Mouse (Mus musculus): ENCODE data around the gene Sgf29. TPM values are rescaled to one million over a fixed set of nuclear protein-coding genes. Genes with fewer than 3 reads are reported as not detected.

Gene Sgf29
- polyA plus RNA-seq, 1 experiment from 2014 or later, result 57.5 TPM

DNA sequence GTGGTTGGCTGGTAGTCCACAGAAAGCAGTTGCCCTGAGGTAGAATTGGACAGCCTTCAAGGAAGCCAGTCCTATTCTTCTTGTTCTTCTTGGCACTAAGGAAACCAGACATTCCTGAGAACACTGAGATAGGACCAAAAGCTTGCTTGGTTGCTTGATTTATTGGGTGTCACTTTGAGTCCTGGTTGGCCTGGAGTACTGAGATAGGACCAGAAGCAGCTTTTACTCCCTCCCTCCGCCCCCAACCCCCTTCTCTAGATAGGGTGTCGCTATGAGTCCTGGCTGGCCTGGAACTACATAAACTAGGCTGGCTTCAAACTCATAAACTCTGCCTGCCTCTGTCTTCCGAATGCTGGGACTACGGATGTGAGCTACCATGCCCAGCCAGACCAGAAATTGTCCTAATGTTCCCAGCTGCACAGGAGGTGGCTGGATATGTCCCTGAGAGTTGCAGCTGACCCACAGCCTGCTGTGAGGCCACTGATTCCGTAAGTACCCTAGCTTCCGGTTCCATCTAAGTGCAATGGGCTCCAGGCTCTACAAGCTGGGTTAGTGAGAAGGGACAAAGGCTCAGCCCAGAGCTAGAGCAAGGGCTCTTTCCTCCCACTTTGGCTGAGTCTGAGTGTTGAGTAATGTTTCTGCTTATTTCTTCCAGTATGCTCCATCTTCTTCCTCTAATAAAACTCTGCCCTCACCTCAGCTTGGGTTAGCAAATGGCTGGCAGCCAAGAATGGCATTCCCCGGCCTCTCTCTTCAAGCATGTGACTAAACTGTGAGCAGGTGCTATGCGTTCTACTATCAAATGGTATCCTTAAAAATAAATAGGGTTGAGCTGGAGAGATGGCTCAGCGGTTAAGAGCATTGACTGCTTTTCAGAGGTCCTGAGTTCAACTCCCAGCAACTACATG lies 27.4 kb upstream of the Sgf29 start:
- H3K9me3 ChIP-seq (ENCODE audit: control insufficient read depth, low read length), result no peaks in the 10 kb centered on the region

DNA sequence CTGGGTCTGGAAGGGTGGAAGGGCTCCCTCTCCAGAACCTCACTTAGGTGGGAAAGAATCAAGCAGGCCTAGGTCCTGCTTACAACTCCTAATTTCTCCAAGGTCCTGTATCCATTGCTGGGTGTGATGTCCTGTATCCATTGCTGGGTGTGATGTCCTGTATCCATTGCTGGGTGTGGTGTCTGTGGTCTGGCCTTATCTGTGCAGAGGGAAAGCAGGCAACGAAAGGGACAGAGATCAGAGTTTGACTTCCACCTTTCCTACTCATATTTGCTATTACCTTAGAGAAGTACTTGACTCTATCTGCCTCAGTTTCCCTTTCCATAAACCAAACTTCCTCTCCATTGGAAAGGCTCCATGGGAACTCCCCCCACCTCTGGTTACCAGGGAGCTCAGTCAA lies 25.7 kb upstream of the Sgf29 start:
- H3K4me1 ChIP-seq (replicated peaks; ENCODE audit: control insufficient read depth, insufficient read depth, low read length), result no peaks in the 10 kb centered on the region
- H3K9me3 ChIP-seq (ENCODE audit: control insufficient read depth, low read length), result no peaks in the 10 kb centered on the region
- H3K4me2 ChIP-seq (ENCODE audit: low read length), result no peak overlapping the region
- WGBS, result 90% methylated on average over 1 of the region's 1 CpGs
- H3K27ac ChIP-seq (ENCODE audit: low read length), result no peak overlapping the region
- no peaks in the 10 kb centered on the region for H3K27me3 ChIP-seq (replicated peaks; ENCODE audit: control insufficient read depth, insufficient read depth, low read length)
- no peak overlapping the region for H3K9ac ChIP-seq (replicated peaks; ENCODE audit: low read depth, low read length)
- no peak for ATAC-seq
- H3K4me3 ChIP-seq (replicated peaks; ENCODE audit: low read length), result no peak overlapping the region
- no peaks in the 10 kb centered on the region for H3K36me3 ChIP-seq (ENCODE audit: control insufficient read depth, insufficient read depth)

More for the DNA sequence above, 27.4 kb upstream of the Sgf29 start:
- no peak overlapping the region for H3K9ac ChIP-seq (replicated peaks; ENCODE audit: low read depth, low read length)
- H3K27ac ChIP-seq (ENCODE audit: low read length), result no peak overlapping the region
- no peaks in the 10 kb centered on the region for H3K36me3 ChIP-seq (ENCODE audit: control insufficient read depth, insufficient read depth)
- no peak for ATAC-seq
- WGBS, result 87% methylated on average over 9 of the region's 9 CpGs
- H3K4me3 ChIP-seq (replicated peaks; ENCODE audit: low read length), result no peak overlapping the region
- no peaks in the 10 kb centered on the region for H3K27me3 ChIP-seq (replicated peaks; ENCODE audit: control insufficient read depth, insufficient read depth, low read length)
- no peak overlapping the region for H3K4me2 ChIP-seq (ENCODE audit: low read length)
- H3K4me1 ChIP-seq (replicated peaks; ENCODE audit: control insufficient read depth, insufficient read depth, low read length), result no peaks in the 10 kb centered on the region

DNA sequence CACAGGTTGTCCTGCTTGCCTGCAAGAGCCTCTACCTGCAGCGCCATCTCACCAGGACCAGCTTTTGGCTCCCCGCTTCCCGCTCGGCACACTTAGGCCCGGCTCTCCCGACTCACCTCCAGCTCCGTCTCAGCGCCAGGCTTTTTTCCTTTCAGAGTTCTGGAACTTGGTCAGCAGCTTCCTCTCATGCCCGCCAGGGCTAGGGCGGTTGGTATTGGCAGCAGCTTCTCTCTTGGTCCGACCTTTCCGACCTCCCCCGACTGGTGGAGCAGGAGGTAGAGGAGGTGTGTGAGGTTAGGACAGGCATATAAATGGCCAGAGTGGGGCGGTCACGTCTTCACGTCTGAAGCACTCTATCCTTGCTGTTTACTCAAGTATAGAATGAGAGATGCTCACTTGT lies 24.3 kb upstream of the Sgf29 start:
- Histone ChIP-seq H3K9ac (replicated peaks; ENCODE audit: low read depth, low read length) (no peak overlapping the region), H3K36me3 (ENCODE audit: control insufficient read depth, insufficient read depth) (no peaks in the 10 kb centered on the region), H3K9me3 (ENCODE audit: control insufficient read depth, low read length) (no peaks in the 10 kb centered on the region), H3K27me3 (replicated peaks; ENCODE audit: control insufficient read depth, insufficient read depth, low read length) (no peaks in the 10 kb centered on the region), H3K27ac (ENCODE audit: low read length) (no peak overlapping the region), H3K4me1 (replicated peaks; ENCODE audit: control insufficient read depth, insufficient read depth, low read length) (no peaks in the 10 kb centered on the region), H3K4me3 (replicated peaks; ENCODE audit: low read length) (no peak overlapping the region), H3K4me2 (ENCODE audit: low read length) (no peak overlapping the region)
- ATAC-seq, result no peak
- 73% methylated on average over 16 of the region's 16 CpGs for WGBS

DNA sequence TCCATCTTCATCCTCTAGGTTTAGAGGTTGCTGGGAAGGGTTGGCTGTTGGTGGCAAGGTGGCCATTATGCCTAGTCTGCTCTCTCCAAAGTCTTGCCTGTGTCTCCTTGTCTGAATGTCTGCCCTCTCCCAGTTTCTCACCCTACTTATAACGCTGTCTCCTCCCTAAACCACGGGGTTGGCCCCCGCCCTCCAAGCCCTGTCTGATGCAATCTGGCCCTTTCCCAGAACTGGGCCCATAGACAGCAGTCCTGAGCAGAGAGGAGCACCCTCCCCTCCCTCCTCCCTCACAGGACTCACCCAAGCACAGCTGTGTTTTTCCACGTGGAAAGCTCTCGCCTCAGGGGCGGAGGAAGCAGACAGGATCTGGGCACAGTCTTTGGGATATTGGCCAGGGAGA lies 23.7 kb upstream of the Sgf29 start:
- no peaks in the 10 kb centered on the region for H3K9me3 ChIP-seq (ENCODE audit: control insufficient read depth, low read length)
- H3K4me2 ChIP-seq (ENCODE audit: low read length), result no peak overlapping the region
- H3K27ac ChIP-seq (ENCODE audit: low read length), result no peak overlapping the region
- H3K9ac ChIP-seq (replicated peaks; ENCODE audit: low read depth, low read length), result no peak overlapping the region
- no peak overlapping the region for H3K4me3 ChIP-seq (replicated peaks; ENCODE audit: low read length)
- no peaks in the 10 kb centered on the region for H3K36me3 ChIP-seq (ENCODE audit: control insufficient read depth, insufficient read depth)
- H3K4me1 ChIP-seq (replicated peaks; ENCODE audit: control insufficient read depth, insufficient read depth, low read length), result no peaks in the 10 kb centered on the region
- WGBS, result 59% methylated on average over 6 of the region's 6 CpGs
- H3K27me3 ChIP-seq (replicated peaks; ENCODE audit: control insufficient read depth, insufficient read depth, low read length), result no peaks in the 10 kb centered on the region
- no peak for ATAC-seq

DNA sequence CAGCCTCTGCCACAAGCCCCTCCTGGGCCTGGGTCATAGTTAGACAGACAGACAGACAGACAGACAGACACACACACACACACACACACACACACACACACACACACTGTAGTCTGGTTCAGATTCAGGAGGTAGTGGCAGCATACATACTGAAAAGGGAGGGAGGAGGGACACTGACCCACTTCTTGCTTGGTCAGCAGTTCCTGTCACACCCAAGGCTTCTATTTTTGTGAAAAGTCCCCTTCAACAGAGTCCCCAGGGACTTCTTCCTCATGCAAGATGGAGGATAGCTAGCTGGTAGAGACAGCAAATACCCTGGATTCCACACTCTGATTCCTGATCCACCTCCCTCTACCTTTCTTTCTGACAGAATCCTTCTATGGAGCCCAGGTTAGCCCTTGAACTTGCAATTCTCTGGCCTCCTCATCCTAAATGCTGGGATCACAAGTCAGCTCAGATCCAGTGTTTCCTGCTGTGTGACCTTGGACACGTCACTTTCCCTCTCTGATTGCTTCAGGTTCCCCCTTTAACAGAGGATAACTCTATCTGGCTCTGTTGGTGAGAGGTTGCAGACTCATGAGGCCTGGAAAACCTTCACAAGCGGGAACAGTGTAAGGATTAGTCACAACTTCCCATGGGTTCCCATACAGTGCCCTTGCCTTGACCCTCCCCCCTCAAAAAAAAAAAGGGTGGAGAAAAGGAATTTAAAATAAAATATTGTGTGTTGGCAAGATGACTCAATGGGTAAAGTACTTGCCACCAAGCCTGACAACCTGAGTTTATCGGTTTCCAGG lies 23.1 kb upstream of the Sgf29 start:
- 80% methylated on average over 3 of the region's 3 CpGs for WGBS

DNA sequence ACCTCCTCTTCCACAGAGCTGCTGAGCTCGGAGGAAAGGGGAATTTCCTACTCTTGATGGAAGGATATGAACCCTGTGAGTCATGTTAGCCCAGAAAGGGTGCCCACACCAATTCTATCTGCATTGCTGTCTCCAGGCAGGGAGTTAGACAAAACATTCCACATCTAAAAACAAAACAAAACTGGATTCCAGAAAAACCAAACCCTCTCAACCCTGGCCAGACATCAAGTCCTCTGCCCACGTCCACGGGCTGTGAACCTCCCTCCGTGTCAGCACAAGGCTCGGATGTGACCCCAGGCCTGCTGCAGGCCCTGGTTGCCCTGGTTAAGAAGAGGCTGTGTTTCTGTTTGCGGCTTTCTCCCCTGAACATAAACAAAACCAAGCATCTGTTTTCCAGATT lies 21.0 kb upstream of the Sgf29 start:
- Histone ChIP-seq H3K27me3 (replicated peaks; ENCODE audit: control insufficient read depth, insufficient read depth, low read length) (no peaks in the 10 kb centered on the region), H3K36me3 (ENCODE audit: control insufficient read depth, insufficient read depth) (no peaks in the 10 kb centered on the region), H3K27ac (ENCODE audit: low read length) (no peak overlapping the region), H3K9ac (replicated peaks; ENCODE audit: low read depth, low read length) (no peak overlapping the region), H3K4me2 (ENCODE audit: low read length) (no peak overlapping the region), H3K4me1 (replicated peaks; ENCODE audit: control insufficient read depth, insufficient read depth, low read length) (no peaks in the 10 kb centered on the region), H3K4me3 (replicated peaks; ENCODE audit: low read length) (no peak overlapping the region), H3K9me3 (ENCODE audit: control insufficient read depth, low read length) (no peaks in the 10 kb centered on the region)
- no peak for ATAC-seq
- WGBS, result 76% methylated on average over 6 of the region's 6 CpGs

More for the DNA sequence above, 23.1 kb upstream of the Sgf29 start:
- no peak for ATAC-seq
- Histone ChIP-seq H3K4me3 (replicated peaks; ENCODE audit: low read length) (no peak overlapping the region), H3K27ac (ENCODE audit: low read length) (no peak overlapping the region), H3K36me3 (ENCODE audit: control insufficient read depth, insufficient read depth) (no peaks in the 10 kb centered on the region), H3K9me3 (ENCODE audit: control insufficient read depth, low read length) (no peaks in the 10 kb centered on the region), H3K4me1 (replicated peaks; ENCODE audit: control insufficient read depth, insufficient read depth, low read length) (no peaks in the 10 kb centered on the region), H3K4me2 (ENCODE audit: low read length) (no peak overlapping the region), H3K27me3 (replicated peaks; ENCODE audit: control insufficient read depth, insufficient read depth, low read length) (no peaks in the 10 kb centered on the region), H3K9ac (replicated peaks; ENCODE audit: low read depth, low read length) (no peak overlapping the region)

DNA sequence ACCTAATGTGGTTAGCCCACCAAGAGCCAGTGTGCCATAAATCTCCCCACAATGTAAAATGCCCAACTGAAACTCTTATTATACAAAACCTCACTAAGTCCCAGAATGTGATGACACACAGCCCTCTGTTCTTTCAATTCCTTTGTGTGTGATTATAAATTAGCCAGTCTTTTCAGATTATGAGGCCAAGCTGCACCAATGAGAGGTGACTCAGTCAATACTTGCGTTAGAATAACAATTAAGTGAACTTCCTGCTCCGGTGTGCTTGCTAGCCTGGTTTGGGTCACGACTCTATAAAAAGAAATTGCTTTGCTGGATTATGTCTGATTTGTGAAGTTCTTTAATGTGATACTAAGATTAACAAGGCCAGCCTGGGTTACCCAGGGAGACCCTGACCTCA lies 19.2 kb upstream of the Sgf29 start:
- ATAC-seq, result no peak
- Histone ChIP-seq H3K4me2 (ENCODE audit: low read length) (no peak overlapping the region), H3K4me1 (replicated peaks; ENCODE audit: control insufficient read depth, insufficient read depth, low read length) (no peaks in the 10 kb centered on the region), H3K27me3 (replicated peaks; ENCODE audit: control insufficient read depth, insufficient read depth, low read length) (no peaks in the 10 kb centered on the region), H3K9me3 (ENCODE audit: control insufficient read depth, low read length) (no peaks in the 10 kb centered on the region), H3K36me3 (ENCODE audit: control insufficient read depth, insufficient read depth) (no peaks in the 10 kb centered on the region), H3K27ac (ENCODE audit: low read length) (no peak overlapping the region), H3K4me3 (replicated peaks; ENCODE audit: low read length) (no peak overlapping the region), H3K9ac (replicated peaks; ENCODE audit: low read depth, low read length) (no peak overlapping the region)
- WGBS, result 12% methylated on average over 3 of the region's 3 CpGs

DNA sequence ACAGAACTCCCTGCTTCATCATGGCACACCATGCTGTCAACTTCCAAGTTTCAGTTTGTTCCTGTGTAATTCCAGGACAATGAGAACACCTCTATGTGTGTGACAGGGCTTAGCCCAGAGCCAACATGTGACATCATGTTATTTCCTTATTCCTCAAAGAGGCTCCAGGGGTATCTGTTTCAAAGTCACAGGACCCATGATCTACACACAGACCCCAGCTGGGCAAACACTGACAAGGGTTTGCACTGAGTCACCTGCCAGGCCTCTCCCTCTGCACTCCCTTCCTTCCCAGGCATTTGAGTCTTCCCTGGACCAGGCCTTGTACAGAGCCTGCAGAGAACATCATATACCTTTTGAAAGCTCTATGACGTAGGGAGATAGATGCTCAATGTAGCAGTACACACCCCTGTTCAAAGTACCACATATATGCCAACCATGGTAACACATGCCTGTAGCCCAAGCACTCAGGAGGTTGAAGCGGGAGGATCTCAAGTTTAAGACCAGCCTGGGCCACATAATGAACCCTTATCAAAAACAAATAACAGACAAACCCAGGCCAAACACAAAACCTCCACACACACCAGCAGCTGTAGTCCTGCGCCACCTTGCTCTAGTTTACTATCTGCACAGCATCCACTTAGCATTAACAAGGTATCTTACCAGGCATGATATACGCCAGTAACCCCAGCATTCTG lies 18.1 kb upstream of the Sgf29 start, which contains the start of gene Nupr1:
Gene Nupr1 (minus strand): TSS at position 38 of the 695 bp plus-strand sequence.
- Histone ChIP-seq H3K27me3 (replicated peaks; ENCODE audit: control insufficient read depth, insufficient read depth, low read length) (peaks cover 1% of the 10 kb centered on the region; the same call in 1 of the 2 replicates), H3K4me1 (replicated peaks; ENCODE audit: control insufficient read depth, insufficient read depth, low read length) (no peaks in the 10 kb centered on the region), H3K9me3 (ENCODE audit: control insufficient read depth, low read length) (no peaks in the 10 kb centered on the region), H3K4me2 (ENCODE audit: low read length) (no peak within 1 kb of the TSS), H3K27ac (ENCODE audit: low read length) (no peak within 1 kb of the TSS), H3K36me3 (ENCODE audit: control insufficient read depth, insufficient read depth) (no peaks in the 10 kb centered on the region), H3K4me3 (replicated peaks; ENCODE audit: low read length) (no peak within 1 kb of the TSS), H3K9ac (replicated peaks; ENCODE audit: low read depth, low read length) (no peak within 1 kb of the TSS)
- WGBS, result 95% methylated on average over 4 of the region's 4 CpGs
- ATAC-seq, result no peak

DNA sequence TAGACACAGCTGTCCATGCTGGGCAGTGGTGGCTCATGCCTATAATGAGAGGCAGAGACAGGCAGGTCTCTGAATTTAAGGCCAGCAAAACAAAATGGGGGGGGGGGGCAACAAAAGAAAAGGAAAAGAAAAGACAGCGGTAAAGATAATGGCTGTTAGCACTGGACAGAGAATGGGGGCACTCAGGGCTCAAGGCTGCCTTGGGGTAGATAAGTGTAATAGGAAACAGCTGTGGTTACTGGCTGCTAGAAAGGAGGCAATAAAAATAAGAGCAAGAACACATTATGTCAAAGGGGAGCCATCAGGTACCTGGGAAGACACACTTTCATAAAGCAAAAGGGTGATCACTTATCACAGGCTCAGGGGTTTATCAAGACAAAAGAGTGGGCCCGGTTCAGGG lies 16.6 kb upstream of the Sgf29 start:
- H3K4me2 ChIP-seq (ENCODE audit: low read length), result no peak overlapping the region
- no peak overlapping the region for H3K4me3 ChIP-seq (replicated peaks; ENCODE audit: low read length)
- WGBS, result 86% methylated on average over 2 of the region's 2 CpGs
- H3K27ac ChIP-seq (ENCODE audit: low read length), result no peak overlapping the region
- H3K36me3 ChIP-seq (ENCODE audit: control insufficient read depth, insufficient read depth), result no peaks in the 10 kb centered on the region
- H3K9me3 ChIP-seq (ENCODE audit: control insufficient read depth, low read length), result no peaks in the 10 kb centered on the region
- H3K27me3 ChIP-seq (replicated peaks; ENCODE audit: control insufficient read depth, insufficient read depth, low read length), result peaks cover 4% of the 10 kb centered on the region; the same call in 1 of the 2 replicates
- no peak overlapping the region for H3K9ac ChIP-seq (replicated peaks; ENCODE audit: low read depth, low read length)
- H3K4me1 ChIP-seq (replicated peaks; ENCODE audit: control insufficient read depth, insufficient read depth, low read length), result no peaks in the 10 kb centered on the region
- no peak for ATAC-seq

All from forebrain, embryonic 16.5 days (tissue).